Mouse (Mus musculus) bone marrow, adult 2 months (tissue): Measurements from ENCODE around the gene Trpm3.

Experiments
- CTCF ChIP-seq: fragments of 200-500 bp; IDR thresholded peaks from 2 replicates; pipeline ENCODE4 v1.5.1; 2011; ENCODE audit warnings: low read length, control low read depth; ENCODE audit not compliant: control insufficient read depth, insufficient read depth
- POLR2A ChIP-seq: fragments of 200-500 bp; IDR thresholded peaks from 2 replicates; pipeline ENCODE4 v1.6.1; 2011; ENCODE audit warnings: low read depth, mild to moderate bottlenecking, control low read depth, low read length, borderline replicate concordance; ENCODE audit not compliant: control insufficient read depth

DNA sequence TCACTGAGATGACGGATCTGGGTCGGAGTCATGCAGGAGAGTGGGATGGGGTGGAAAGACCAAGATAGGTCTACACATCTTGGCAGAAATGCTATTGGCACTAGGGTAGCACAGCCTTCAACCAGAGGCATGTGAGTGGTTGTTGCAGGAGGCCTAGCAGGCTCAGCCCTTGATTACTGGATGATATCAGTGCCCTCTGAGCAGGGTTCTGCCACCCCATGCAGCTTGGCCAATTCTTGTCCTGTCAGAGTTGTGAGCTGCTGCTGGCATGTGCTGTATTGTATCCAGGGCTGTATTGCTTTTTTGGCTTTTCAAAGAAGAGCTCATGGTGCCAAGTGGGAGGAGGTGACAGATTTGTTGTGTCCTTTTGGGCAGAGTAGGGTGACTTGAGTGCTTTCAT is 40.2 kb downstream of the Trpm3 start:
- TF ChIP-seq POLR2A (no peak), CTCF (no peak)
